Mouse (Mus musculus): ENCODE data around the gene 4930544D05Rik. TPM values are rescaled to one million over a fixed set of nuclear protein-coding genes. Genes with fewer than 3 reads are reported as not detected.
A peak's percentile ranks its signal among the peaks of the same experiment; 100 is the strongest.

4930544D05Rik gene
- polyA plus RNA-seq, 1 experiment = not detected

GRCm38 (mm10) chr11:70646691-70647650, 31.3 kb downstream of the 4930544D05Rik start, which contains the start of the genes Rnf167 and Slc25a11:
TSS of gene Rnf167 (plus strand) at chr11:70647235.
TSS of gene Slc25a11 (minus strand) at chr11:70647479.
- Histone ChIP-seq H3K27me3 (ENCODE audit: control insufficient read depth, insufficient read depth, low read length) (no peaks in the 10 kb centered on the region), H3K4me1 (ENCODE audit: control insufficient read depth, insufficient read depth, insufficient read length, low read length) (peaks cover 23% of the 10 kb centered on the region), H3K27ac (ENCODE audit: insufficient read depth, low read depth, low read length) (peak within 1 kb of the TSS; percentile 95), H3K4me3 (ENCODE audit: low read depth, low read length) (peak within 1 kb of the TSS; percentile 95), H3K36me3 (ENCODE audit: control insufficient read depth, insufficient read depth, low read length) (peaks cover 50% of the 10 kb centered on the region)
- TF ChIP-seq POLR2A (IDR thresholded peaks at IDR 0.05; ENCODE audit: low read depth, low read length) (peak; percentile 66), CTCF (IDR thresholded peaks at IDR 0.05; ENCODE audit: extremely low read depth, insufficient read length, insufficient replicate concordance, low read depth, low read length) (no peak)
- under 1% methylated on average over 63 of the region's 63 CpGs for WGBS

GRCm38 (mm10) chr11:70647716-70648420, 32.2 kb downstream of the 4930544D05Rik start:
- WGBS = 1% methylated on average over 28 of the region's 28 CpGs
- TF ChIP-seq CTCF (IDR thresholded peaks at IDR 0.05; ENCODE audit: extremely low read depth, insufficient read length, insufficient replicate concordance, low read depth, low read length) = no peak
- H3K4me1 ChIP-seq (ENCODE audit: control insufficient read depth, insufficient read depth, insufficient read length, low read length) = peaks cover 23% of the 10 kb centered on the region

GRCm38 (mm10) chr11:70648512-70648911, 32.9 kb downstream of the 4930544D05Rik start:
- 18% methylated on average over 4 of the region's 4 CpGs for WGBS
- peaks cover 23% of the 10 kb centered on the region for H3K4me1 ChIP-seq (ENCODE audit: control insufficient read depth, insufficient read depth, insufficient read length, low read length)
- H3K27ac ChIP-seq (ENCODE audit: insufficient read depth, low read depth, low read length) = peak overlapping the region; percentile 95
- peaks cover 62% of the 10 kb centered on the region for H3K36me3 ChIP-seq (ENCODE audit: control insufficient read depth, insufficient read depth, low read length)
- TF ChIP-seq POLR2A (IDR thresholded peaks at IDR 0.05; ENCODE audit: low read depth, low read length) (no peak), CTCF (IDR thresholded peaks at IDR 0.05; ENCODE audit: extremely low read depth, insufficient read length, insufficient replicate concordance, low read depth, low read length) (no peak)
- no peak overlapping the region for H3K4me3 ChIP-seq (ENCODE audit: low read depth, low read length)
- H3K27me3 ChIP-seq (ENCODE audit: control insufficient read depth, insufficient read depth, low read length) = no peaks in the 10 kb centered on the region

More at GRCm38 (mm10) chr11:70647716-70648420, 32.2 kb downstream of the 4930544D05Rik start:
- peak overlapping the region; percentile 95 for H3K4me3 ChIP-seq (ENCODE audit: low read depth, low read length)
- peak overlapping the region; percentile 95 for H3K27ac ChIP-seq (ENCODE audit: insufficient read depth, low read depth, low read length)
- H3K27me3 ChIP-seq (ENCODE audit: control insufficient read depth, insufficient read depth, low read length) = no peaks in the 10 kb centered on the region
- H3K36me3 ChIP-seq (ENCODE audit: control insufficient read depth, insufficient read depth, low read length) = peaks cover 59% of the 10 kb centered on the region

- peak overlapping the region; percentile 80 for H3K27ac ChIP-seq (ENCODE audit: insufficient read depth, low read depth, low read length)
- no peaks in the 10 kb centered on the region for H3K27me3 ChIP-seq (ENCODE audit: control insufficient read depth, insufficient read depth, low read length)
- no peak for TF ChIP-seq CTCF (IDR thresholded peaks at IDR 0.05; ENCODE audit: extremely low read depth, insufficient read length, insufficient replicate concordance, low read depth, low read length)
- no peak for TF ChIP-seq POLR2A (IDR thresholded peaks at IDR 0.05; ENCODE audit: low read depth, low read length)
- peaks cover 61% of the 10 kb centered on the region for H3K36me3 ChIP-seq (ENCODE audit: control insufficient read depth, insufficient read depth, low read length)
- H3K4me3 ChIP-seq (ENCODE audit: low read depth, low read length) = peak overlapping the region; percentile 27
- H3K4me1 ChIP-seq (ENCODE audit: control insufficient read depth, insufficient read depth, insufficient read length, low read length) = peaks cover 23% of the 10 kb centered on the region
- WGBS = 46% methylated on average over 8 of the region's 8 CpGs
Observed at GRCm38 (mm10) chr11:70649185-70649734, 33.6 kb downstream of the 4930544D05Rik start.

GRCm38 (mm10) chr11:70650322-70651175, 34.9 kb downstream of the 4930544D05Rik start:
- Histone ChIP-seq H3K27ac (ENCODE audit: insufficient read depth, low read depth, low read length) (peak overlapping the region; percentile 80), H3K4me1 (ENCODE audit: control insufficient read depth, insufficient read depth, insufficient read length, low read length) (peaks cover 23% of the 10 kb centered on the region), H3K36me3 (ENCODE audit: control insufficient read depth, insufficient read depth, low read length) (peaks cover 49% of the 10 kb centered on the region), H3K27me3 (ENCODE audit: control insufficient read depth, insufficient read depth, low read length) (no peaks in the 10 kb centered on the region), H3K4me3 (ENCODE audit: low read depth, low read length) (peak overlapping the region; percentile 45)
- no peak for TF ChIP-seq CTCF (IDR thresholded peaks at IDR 0.05; ENCODE audit: extremely low read depth, insufficient read length, insufficient replicate concordance, low read depth, low read length)
- no peak for TF ChIP-seq POLR2A (IDR thresholded peaks at IDR 0.05; ENCODE audit: low read depth, low read length)
- 35% methylated on average over 12 of the region's 12 CpGs for WGBS

- H3K27me3 ChIP-seq (ENCODE audit: control insufficient read depth, insufficient read depth, low read length) = no peaks in the 10 kb centered on the region
- 5% methylated on average over 2 of the region's 2 CpGs for WGBS
- peak; percentile 27; the same call in 1 of the 2 replicates for TF ChIP-seq POLR2A (IDR thresholded peaks at IDR 0.05; ENCODE audit: low read depth, low read length)
- TF ChIP-seq CTCF (IDR thresholded peaks at IDR 0.05; ENCODE audit: extremely low read depth, insufficient read length, insufficient replicate concordance, low read depth, low read length) = no peak
- peaks cover 46% of the 10 kb centered on the region for H3K36me3 ChIP-seq (ENCODE audit: control insufficient read depth, insufficient read depth, low read length)
- peaks cover 18% of the 10 kb centered on the region for H3K4me1 ChIP-seq (ENCODE audit: control insufficient read depth, insufficient read depth, insufficient read length, low read length)
- peak overlapping the region; percentile 80; the same call in 1 of the 2 replicates for H3K27ac ChIP-seq (ENCODE audit: insufficient read depth, low read depth, low read length)
- no peak overlapping the region for H3K4me3 ChIP-seq (ENCODE audit: low read depth, low read length)
Observed at GRCm38 (mm10) chr11:70651391-70651790, 35.7 kb downstream of the 4930544D05Rik start.
